Mouse (Mus musculus): ENCODE data around the gene Ost4.

Ost4 gene

GRCm38 (mm10) chr5:30921256-30922033 is 13.9 kb upstream of the Ost4 start, which contains the start of gene Khk:
Gene Khk (plus strand): TSS chr5:30921431.
- H3K27me3 ChIP-seq (ENCODE audit: insufficient read depth, low read length), result peaks cover 57% of the 10 kb centered on the region
- no peaks in the 10 kb centered on the region for H3K36me3 ChIP-seq (ENCODE audit: insufficient read depth, low read length)
- H3K4me3 ChIP-seq (replicated peaks; ENCODE audit: low read length), result peak within 1 kb of the TSS; percentile 83
- H3K9me3 ChIP-seq (ENCODE audit: low read length), result no peaks in the 10 kb centered on the region
- TF ChIP-seq POU5F1 (IDR thresholded peaks at IDR 0.05; ENCODE audit: borderline replicate concordance, low read length), result no peak
- peak; percentile 55 for TF ChIP-seq CTCF (conservative IDR thresholded peaks at IDR 0.05; ENCODE audit: low read length)
- peaks cover 75% of the 10 kb centered on the region for H3K4me1 ChIP-seq (replicated peaks; ENCODE audit: low read depth, low read length)

GRCm38 (mm10) chr5:30920621-30921020 is 13.0 kb upstream of the Ost4 start:
- Histone ChIP-seq H3K9me3 (ENCODE audit: low read length) (no peaks in the 10 kb centered on the region), H3K27me3 (ENCODE audit: insufficient read depth, low read length) (peaks cover 49% of the 10 kb centered on the region), H3K4me3 (replicated peaks; ENCODE audit: low read length) (peak overlapping the region; percentile 83), H3K36me3 (ENCODE audit: insufficient read depth, low read length) (no peaks in the 10 kb centered on the region), H3K4me1 (replicated peaks; ENCODE audit: low read depth, low read length) (peaks cover 77% of the 10 kb centered on the region)
- TF ChIP-seq CTCF (conservative IDR thresholded peaks at IDR 0.05; ENCODE audit: low read length) (no peak), NANOG (IDR thresholded peaks at IDR 0.05; ENCODE audit: borderline replicate concordance, low read length) (no peak), POU5F1 (IDR thresholded peaks at IDR 0.05; ENCODE audit: borderline replicate concordance, low read length) (no peak)

GRCm38 (mm10) chr5:30919831-30920614 is 12.4 kb upstream of the Ost4 start:
- H3K27me3 ChIP-seq (ENCODE audit: insufficient read depth, low read length), result peaks cover 43% of the 10 kb centered on the region
- no peak for TF ChIP-seq POU5F1 (IDR thresholded peaks at IDR 0.05; ENCODE audit: borderline replicate concordance, low read length)
- TF ChIP-seq CTCF (conservative IDR thresholded peaks at IDR 0.05; ENCODE audit: low read length), result no peak
- no peak for TF ChIP-seq NANOG (IDR thresholded peaks at IDR 0.05; ENCODE audit: borderline replicate concordance, low read length)
- H3K4me1 ChIP-seq (replicated peaks; ENCODE audit: low read depth, low read length), result peaks cover 83% of the 10 kb centered on the region
- no peaks in the 10 kb centered on the region for H3K36me3 ChIP-seq (ENCODE audit: insufficient read depth, low read length)
- no peaks in the 10 kb centered on the region for H3K9me3 ChIP-seq (ENCODE audit: low read length)
- peak overlapping the region; percentile 83 for H3K4me3 ChIP-seq (replicated peaks; ENCODE audit: low read length)

GRCm38 (mm10) chr5:30918691-30919090 is 11.1 kb upstream of the Ost4 start:
- Histone ChIP-seq H3K36me3 (ENCODE audit: insufficient read depth, low read length) (no peaks in the 10 kb centered on the region), H3K27me3 (ENCODE audit: insufficient read depth, low read length) (peaks cover 29% of the 10 kb centered on the region)
- TF ChIP-seq CTCF (conservative IDR thresholded peaks at IDR 0.05; ENCODE audit: low read length), result no peak
- no peak for TF ChIP-seq POU5F1 (IDR thresholded peaks at IDR 0.05; ENCODE audit: borderline replicate concordance, low read length)
- TF ChIP-seq NANOG (IDR thresholded peaks at IDR 0.05; ENCODE audit: borderline replicate concordance, low read length), result no peak

GRCm38 (mm10) chr5:30917891-30918670 is 10.5 kb upstream of the Ost4 start:
- H3K4me1 ChIP-seq (replicated peaks; ENCODE audit: low read depth, low read length), result peaks cover 90% of the 10 kb centered on the region
- no peaks in the 10 kb centered on the region for H3K9me3 ChIP-seq (ENCODE audit: low read length)
- H3K36me3 ChIP-seq (ENCODE audit: insufficient read depth, low read length), result no peaks in the 10 kb centered on the region
- TF ChIP-seq CTCF (conservative IDR thresholded peaks at IDR 0.05; ENCODE audit: low read length) (no peak), POU5F1 (IDR thresholded peaks at IDR 0.05; ENCODE audit: borderline replicate concordance, low read length) (no peak)
- H3K27me3 ChIP-seq (ENCODE audit: insufficient read depth, low read length), result peaks cover 24% of the 10 kb centered on the region
- H3K4me3 ChIP-seq (replicated peaks; ENCODE audit: low read length), result peak overlapping the region; percentile 67

More at GRCm38 (mm10) chr5:30918691-30919090, 11.1 kb upstream of the Ost4 start:
- peaks cover 85% of the 10 kb centered on the region for H3K4me1 ChIP-seq (replicated peaks; ENCODE audit: low read depth, low read length)
- H3K9me3 ChIP-seq (ENCODE audit: low read length), result no peaks in the 10 kb centered on the region
- H3K4me3 ChIP-seq (replicated peaks; ENCODE audit: low read length), result peak overlapping the region; percentile 67

- Histone ChIP-seq H3K36me3 (ENCODE audit: insufficient read depth, low read length) (no peaks in the 10 kb centered on the region), H3K27me3 (ENCODE audit: insufficient read depth, low read length) (peaks cover 18% of the 10 kb centered on the region), H3K9me3 (ENCODE audit: low read length) (no peaks in the 10 kb centered on the region), H3K4me1 (replicated peaks; ENCODE audit: low read depth, low read length) (peaks cover 90% of the 10 kb centered on the region), H3K4me3 (replicated peaks; ENCODE audit: low read length) (peak overlapping the region; percentile 67)
- TF ChIP-seq CTCF (conservative IDR thresholded peaks at IDR 0.05; ENCODE audit: low read length) (no peak), POU5F1 (IDR thresholded peaks at IDR 0.05; ENCODE audit: borderline replicate concordance, low read length) (no peak), NANOG (IDR thresholded peaks at IDR 0.05; ENCODE audit: borderline replicate concordance, low read length) (no peak)
These were observed 9.8 kb upstream of the Ost4 start for GRCm38 (mm10) chr5:30917348-30917747.

GRCm38 (mm10) chr5:30916841-30917240 is 9.3 kb upstream of the Ost4 start:
- TF ChIP-seq CTCF (conservative IDR thresholded peaks at IDR 0.05; ENCODE audit: low read length), result no peak
- no peak for TF ChIP-seq POU5F1 (IDR thresholded peaks at IDR 0.05; ENCODE audit: borderline replicate concordance, low read length)
- TF ChIP-seq NANOG (IDR thresholded peaks at IDR 0.05; ENCODE audit: borderline replicate concordance, low read length), result no peak
- H3K4me1 ChIP-seq (replicated peaks; ENCODE audit: low read depth, low read length), result peaks cover 89% of the 10 kb centered on the region
- H3K4me3 ChIP-seq (replicated peaks; ENCODE audit: low read length), result peak overlapping the region; percentile 67
- no peaks in the 10 kb centered on the region for H3K9me3 ChIP-seq (ENCODE audit: low read length)
- H3K36me3 ChIP-seq (ENCODE audit: insufficient read depth, low read length), result no peaks in the 10 kb centered on the region
- peaks cover 16% of the 10 kb centered on the region for H3K27me3 ChIP-seq (ENCODE audit: insufficient read depth, low read length)

GRCm38 (mm10) chr5:30915974-30916433 is 8.4 kb upstream of the Ost4 start:
- H3K4me3 ChIP-seq (replicated peaks; ENCODE audit: low read length), result peak overlapping the region; percentile 67
- H3K27me3 ChIP-seq (ENCODE audit: insufficient read depth, low read length), result peaks cover 16% of the 10 kb centered on the region
- no peak for TF ChIP-seq NANOG (IDR thresholded peaks at IDR 0.05; ENCODE audit: borderline replicate concordance, low read length)
- peak; percentile 52 for TF ChIP-seq CTCF (conservative IDR thresholded peaks at IDR 0.05; ENCODE audit: low read length)
- H3K9me3 ChIP-seq (ENCODE audit: low read length), result no peaks in the 10 kb centered on the region
- H3K36me3 ChIP-seq (ENCODE audit: insufficient read depth, low read length), result no peaks in the 10 kb centered on the region
- peaks cover 86% of the 10 kb centered on the region for H3K4me1 ChIP-seq (replicated peaks; ENCODE audit: low read depth, low read length)

Data from E14TG2a.4 (cell line).